Mouse (Mus musculus) embryonic facial prominence, embryonic 11.5 days (tissue): Measurements from ENCODE around the gene Ceacam9. TPM values are rescaled to one million over a fixed set of nuclear protein-coding genes. Genes with fewer than 3 reads are reported as not detected.
"Not testable (repeated sequence)": the region's sequence is repeated elsewhere in the genome, so short reads cannot be mapped to it uniquely, and the experiment has no call there.

Experiments used
- ATAC-seq: fragments of 200-750 bp; cut with Nextera tagmentation; replicated peaks from 2 replicates; pipeline ENCODE4 v1.8.0; 2017; ENCODE audit warnings: low read depth; ENCODE audit not compliant: insufficient number of reproducible peaks, low FRiP score, low TSS enrichment
- DNase-seq: peaks from one replicate; pipeline ENCODE4 v3.0.0-alpha.2; 2015; ENCODE audit warnings: low spot score
- H3K27ac ChIP-seq: fragments of 300-500 bp; sonication (generic); replicated peaks from 2 replicates; pipeline ENCODE4 v1.5.1; 2014; ENCODE audit warnings: mild to moderate bottlenecking, low read depth, low read length, control low read depth
- H3K27me3 ChIP-seq: fragments of 300-500 bp; sonication (generic); 2 replicates; pipeline ENCODE4 v1.6.1; 2014; ENCODE audit warnings: mild to moderate bottlenecking, low read length, moderate library complexity, mixed read lengths; ENCODE audit not compliant: control insufficient read depth, insufficient read depth
- H3K36me3 ChIP-seq: fragments of 300-500 bp; sonication (generic); replicated peaks from 2 replicates; pipeline ENCODE4 v1.6.1; 2014; ENCODE audit warnings: low read depth, mild to moderate bottlenecking, low read length, moderate library complexity, mixed read lengths; ENCODE audit not compliant: control insufficient read depth, insufficient read depth
- H3K4me1 ChIP-seq: fragments of 300-500 bp; sonication (generic); 2 replicates; pipeline ENCODE4 v1.6.1; 2014; ENCODE audit warnings: low read length, mixed read lengths; ENCODE audit not compliant: control insufficient read depth, insufficient read depth
- H3K4me2 ChIP-seq: fragments of 300-500 bp; sonication (generic); 2 replicates; pipeline ENCODE4 v1.6.1; 2014; ENCODE audit warnings: low read depth, mild to moderate bottlenecking, control low read depth, low read length, moderate library complexity
- H3K4me3 ChIP-seq: fragments of 300-500 bp; sonication (generic); 2 replicates; pipeline ENCODE4 v1.5.1; 2014; ENCODE audit warnings: low read depth, low read length, control low read depth
- H3K9ac ChIP-seq: fragments of 300-500 bp; sonication (generic); replicated peaks from 2 replicates; pipeline ENCODE4 v1.6.1; 2014; ENCODE audit warnings: mild to moderate bottlenecking, control low read depth, low read length
- H3K9me3 ChIP-seq: fragments of 300-500 bp; sonication (generic); replicated peaks from 2 replicates; pipeline ENCODE4 v1.6.1; 2016; ENCODE audit warnings: mild to moderate bottlenecking, low read length, inconsistent platforms, mixed read lengths; ENCODE audit not compliant: control insufficient read depth
- WGBS: fragments of 180-500 bp; shearing (Covaris S2); extraction: QIAGEN DNeasy Blood & Tissue Kit; methylation state at CpG from one replicate; pipeline ENCODE4 v1.1.7; 2014; 5-methylcytosine and 5-hydroxymethylcytosine counted together
- polyA plus RNA-seq: library from polyadenylated mRNA; unstranded; fragments of >200 nt; fragmentation: Nextera tagmentation; extraction: Ambion mirVana; gene quantifications from 2 replicates; pipeline ENCODE4 v1.2.1, GENCODE M21; 2014

The Ceacam9 gene
- polyA plus RNA-seq = not detected in 2 replicates

DNA sequence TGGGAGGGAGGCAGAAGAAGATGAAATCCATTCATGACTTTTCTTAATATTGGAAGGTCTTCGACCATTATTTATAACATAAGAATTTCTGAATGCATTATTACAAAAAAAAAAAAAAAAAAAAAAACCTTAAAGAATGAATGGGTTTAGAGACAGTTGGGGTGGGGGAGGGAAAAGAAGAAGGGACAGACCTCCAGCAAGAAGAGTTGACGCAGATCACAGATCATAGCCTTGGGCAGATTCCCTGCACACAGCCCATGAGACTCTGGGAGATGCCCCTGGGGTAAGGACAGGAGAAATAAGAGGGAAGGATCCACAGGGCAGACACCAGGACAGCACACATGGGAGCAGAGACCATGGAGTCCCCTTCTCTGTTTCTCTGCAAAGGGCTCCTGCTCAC, at the start of gene Ceacam9:
TSS of gene Ceacam9 (plus strand) at position 301 of the 400 bp plus-strand sequence.
- WGBS = 74% methylated on average over 2 of the region's 2 CpGs

DNA sequence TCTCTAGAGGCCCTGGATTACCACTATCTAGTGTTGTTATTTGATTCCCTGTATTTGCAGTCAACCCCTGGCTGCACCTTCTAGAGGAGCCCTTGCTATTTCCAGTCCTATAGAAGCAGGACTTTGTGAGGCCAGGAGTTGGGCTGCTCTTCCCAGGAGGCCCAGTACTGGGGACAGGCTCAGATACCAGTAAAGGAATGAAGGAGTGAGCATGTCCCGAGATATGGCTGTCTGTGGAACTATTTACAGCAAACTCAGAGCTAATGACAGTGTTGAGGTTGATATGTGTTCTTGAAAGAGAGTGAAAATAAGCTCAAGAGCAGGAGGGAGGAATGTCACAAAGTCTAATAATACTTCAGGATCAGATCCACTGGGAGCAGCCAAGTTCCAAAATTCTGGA, 47.9 kb upstream of the Ceacam9 start:
- Histone ChIP-seq H3K4me2 (no peak overlapping the region), H3K9me3 (no peaks in the 10 kb centered on the region), H3K27ac (no peak overlapping the region), H3K4me3 (no peak overlapping the region), H3K36me3 (no peaks in the 10 kb centered on the region), H3K27me3 (no peaks in the 10 kb centered on the region), H3K9ac (no peak overlapping the region), H3K4me1 (no peaks in the 10 kb centered on the region)
- WGBS = 68% methylated on average over 1 of the region's 1 CpGs
- ATAC-seq = no peak
- DNase-seq = no peak

More for the DNA sequence above, at the start of gene Ceacam9:
- no peaks in the 10 kb centered on the region for H3K27me3 ChIP-seq
- ATAC-seq (no peak), DNase-seq (no peak)
- H3K36me3 ChIP-seq = no peaks in the 10 kb centered on the region
- H3K4me3 ChIP-seq = no peak within 1 kb of the TSS
- H3K9me3 ChIP-seq = no peaks in the 10 kb centered on the region
- no peaks in the 10 kb centered on the region for H3K4me1 ChIP-seq
- H3K9ac ChIP-seq = no peak within 1 kb of the TSS
- H3K4me2 ChIP-seq = no peak within 1 kb of the TSS
- no peak within 1 kb of the TSS for H3K27ac ChIP-seq

DNA sequence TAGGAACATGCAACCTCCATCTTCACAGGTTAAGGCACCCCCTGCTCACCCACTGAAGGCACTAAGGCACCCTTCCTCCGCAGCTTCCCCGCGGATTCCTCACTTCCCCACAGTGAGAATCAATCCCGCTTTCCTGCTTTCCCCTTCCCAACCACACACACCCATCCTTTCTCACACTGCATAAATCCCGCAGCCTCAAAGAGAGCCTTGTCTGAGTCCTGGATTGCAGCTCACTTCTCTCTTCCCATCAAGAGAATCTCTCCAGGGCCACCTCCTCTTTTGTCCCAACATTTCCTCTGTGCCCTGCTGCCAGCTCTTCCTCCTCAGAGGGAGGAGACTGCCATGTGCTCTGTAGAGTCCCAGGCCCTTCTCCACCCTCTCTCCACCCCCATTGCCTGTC, 47.0 kb upstream of the Ceacam9 start:
- not testable (repeated sequence) for DNase-seq, H3K27ac ChIP-seq, ATAC-seq, H3K4me3 ChIP-seq, H3K9me3 ChIP-seq, H3K4me1 ChIP-seq, H3K27me3 ChIP-seq, H3K9ac ChIP-seq, H3K4me2 ChIP-seq, H3K36me3 ChIP-seq
- 46% methylated on average over 5 of the region's 5 CpGs for WGBS

DNA sequence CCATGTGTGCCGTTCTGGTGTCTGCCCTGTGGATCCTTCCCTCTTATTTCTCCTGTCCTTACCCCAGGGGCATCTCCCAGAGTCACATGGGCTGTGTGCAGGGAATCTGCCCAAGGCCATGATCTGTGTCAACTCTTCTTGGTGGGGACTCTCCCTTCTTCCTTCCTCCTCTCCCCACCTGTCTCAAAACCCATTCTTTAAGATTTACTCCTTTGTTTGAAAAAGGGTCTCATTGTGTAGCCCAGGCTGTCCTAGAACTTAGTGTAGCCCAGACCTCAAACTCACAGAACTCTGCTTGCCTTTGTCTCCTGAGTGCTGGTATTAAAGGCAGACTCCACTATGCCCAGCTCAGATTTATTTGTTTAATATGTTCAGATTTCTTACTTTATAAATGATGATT, 46.1 kb upstream of the Ceacam9 start, which contains the start of gene Ceacam15:
TSS of gene Ceacam15 (minus strand) at position 101 of the 400 bp plus-strand sequence.
- ATAC-seq (no peak), DNase-seq (no peak)
- WGBS = 50% methylated on average over 1 of the region's 1 CpGs
- no peaks in the 10 kb centered on the region for H3K9me3 ChIP-seq
- H3K27ac ChIP-seq = no peak within 1 kb of the TSS
- H3K9ac ChIP-seq = no peak within 1 kb of the TSS
- H3K4me3 ChIP-seq = no peak within 1 kb of the TSS
- no peaks in the 10 kb centered on the region for H3K4me1 ChIP-seq
- no peaks in the 10 kb centered on the region for H3K27me3 ChIP-seq
- H3K36me3 ChIP-seq = no peaks in the 10 kb centered on the region
- H3K4me2 ChIP-seq = no peak within 1 kb of the TSS

DNA sequence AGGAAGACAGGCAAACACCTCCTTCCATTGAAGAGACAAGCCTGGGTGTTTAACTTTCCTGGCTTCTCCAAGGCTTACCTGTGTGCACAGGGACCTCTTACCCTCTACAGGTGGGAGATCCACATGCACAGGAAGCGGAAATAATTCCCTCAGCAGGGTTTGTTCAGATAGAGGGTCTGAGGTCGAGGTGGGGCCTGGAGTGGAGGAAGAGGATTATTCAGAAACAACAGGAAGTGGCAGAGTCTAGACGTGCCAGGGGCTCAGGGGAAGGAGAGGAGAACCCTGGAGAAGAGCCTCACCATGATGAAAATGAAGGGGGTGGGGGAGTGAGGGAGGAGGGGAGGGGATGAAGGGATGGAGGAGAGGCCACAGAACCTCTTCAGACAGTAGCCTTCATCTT, 41.5 kb upstream of the Ceacam9 start:
- 44% methylated on average over 3 of the region's 3 CpGs for WGBS
- not testable (repeated sequence) for H3K27ac ChIP-seq, H3K27me3 ChIP-seq, H3K4me3 ChIP-seq, H3K9me3 ChIP-seq, DNase-seq, H3K36me3 ChIP-seq, ATAC-seq, H3K4me2 ChIP-seq, H3K4me1 ChIP-seq, H3K9ac ChIP-seq

DNA sequence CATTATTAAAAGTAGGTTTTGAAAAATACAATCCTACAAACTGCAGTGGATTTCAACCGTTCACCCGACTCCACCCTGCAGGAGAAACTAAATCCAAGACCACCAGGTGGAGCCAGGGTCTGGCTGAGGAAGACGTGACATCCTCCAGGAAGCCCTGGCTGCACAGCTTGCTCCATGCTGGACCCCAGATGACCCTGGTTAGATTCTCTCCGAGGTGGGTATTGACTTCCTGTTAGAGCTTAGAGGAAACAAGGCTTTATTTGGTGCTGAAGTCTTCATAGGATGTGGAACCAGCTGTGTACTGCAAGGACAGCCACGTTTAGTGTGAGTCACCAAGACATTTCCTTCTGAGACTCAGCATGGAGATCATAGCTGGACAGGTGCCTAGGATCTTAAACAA, 32.5 kb upstream of the Ceacam9 start:
- peak; percentile 7 for DNase-seq
- Histone ChIP-seq H3K27ac (no peak overlapping the region), H3K9me3 (0 out of 2 replicates have a peak, but pooled peaks cover 2% of the 10 kb centered on the region), H3K27me3 (no peaks in the 10 kb centered on the region), H3K36me3 (no peaks in the 10 kb centered on the region), H3K4me2 (no peak overlapping the region), H3K4me3 (no peak overlapping the region), H3K4me1 (no peaks in the 10 kb centered on the region), H3K9ac (no peak overlapping the region)
- WGBS = 72% methylated on average over 5 of the region's 5 CpGs
- no peak for ATAC-seq

DNA sequence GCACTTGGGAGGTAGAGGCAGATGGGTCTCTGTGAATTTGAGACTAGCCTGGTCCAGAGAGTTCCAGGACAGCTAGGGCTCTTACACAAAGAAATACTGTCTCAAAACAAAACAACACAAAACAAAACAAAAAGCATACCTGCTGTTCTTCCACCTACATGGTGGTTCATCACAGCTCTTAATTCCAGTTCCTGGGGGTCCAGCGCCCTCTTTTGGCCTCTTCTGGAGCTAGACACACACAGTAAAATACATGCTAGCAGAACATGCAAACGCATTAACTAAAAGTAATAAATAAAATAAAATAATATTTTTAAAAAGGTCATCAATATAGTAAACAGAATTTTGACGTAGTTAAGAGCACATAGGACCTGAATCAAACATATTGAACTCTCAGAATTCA, 26.7 kb upstream of the Ceacam9 start:
- Histone ChIP-seq H3K9me3 (no peaks in the 10 kb centered on the region), H3K27me3 (no peaks in the 10 kb centered on the region), H3K4me1 (no peaks in the 10 kb centered on the region), H3K4me3 (no peak overlapping the region), H3K9ac (no peak overlapping the region), H3K4me2 (no peak overlapping the region), H3K27ac (no peak overlapping the region), H3K36me3 (no peaks in the 10 kb centered on the region)
- WGBS = 32% methylated on average over 3 of the region's 3 CpGs
- DNase-seq = peak; percentile 15
- no peak for ATAC-seq

DNA sequence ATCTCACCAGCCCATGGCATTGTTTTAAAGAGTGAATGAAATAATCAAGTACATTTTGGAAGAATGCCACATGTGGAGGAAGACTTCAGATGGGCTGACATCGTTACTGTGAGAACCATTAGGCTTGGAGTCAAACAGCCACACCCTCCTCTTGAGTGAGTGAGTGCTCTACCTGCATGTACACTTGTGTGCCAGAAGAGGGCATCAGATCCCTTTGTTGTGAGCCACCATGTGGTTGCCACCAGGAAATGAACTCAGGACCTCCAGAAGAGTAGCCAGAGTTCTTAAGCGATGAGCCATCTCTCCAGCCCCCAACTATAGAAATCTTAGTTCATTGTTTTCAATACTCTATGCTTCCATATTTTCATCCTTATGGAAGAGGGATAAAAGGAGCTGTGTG, 22.7 kb upstream of the Ceacam9 start:
- Histone ChIP-seq H3K4me3 (no peak overlapping the region), H3K27ac (no peak overlapping the region), H3K9me3 (no peaks in the 10 kb centered on the region), H3K4me1 (no peaks in the 10 kb centered on the region), H3K27me3 (no peaks in the 10 kb centered on the region), H3K4me2 (no peak overlapping the region), H3K9ac (no peak overlapping the region), H3K36me3 (no peaks in the 10 kb centered on the region)
- WGBS = 43% methylated on average over 2 of the region's 2 CpGs
- no peak for DNase-seq
- no peak for ATAC-seq
